Mouse (Mus musculus): ENCODE measurements at regions not wholly inside any gene's neighbourhood (a gene's known extent, or its start where the extent isn't known, plus 50 kb on each side); places are given as distances from the start of the nearest gene placed in this dataset.
"Not testable (repeated sequence)": the region's sequence is repeated elsewhere in the genome, so short reads cannot be mapped to it uniquely, and the experiment has no call there.

- DNase-seq, result no peak
Measured at GRCm38 (mm10) chr16:50533881-50534280, 57.1 kb downstream of the Ccdc54 start.

- peak; percentile 65 to 72 for DNase-seq
Measured at GRCm38 (mm10) chr16:50529511-50530416, 61.2 kb downstream of the Ccdc54 start.

GRCm38 (mm10) chr16:50528677-50529510 lies 62.1 kb downstream of the Ccdc54 start:
- DNase-seq, result peak; percentile 68

- no peak for DNase-seq
Measured at GRCm38 (mm10) chr16:50528355-50528676, 62.6 kb downstream of the Ccdc54 start.

DNA sequence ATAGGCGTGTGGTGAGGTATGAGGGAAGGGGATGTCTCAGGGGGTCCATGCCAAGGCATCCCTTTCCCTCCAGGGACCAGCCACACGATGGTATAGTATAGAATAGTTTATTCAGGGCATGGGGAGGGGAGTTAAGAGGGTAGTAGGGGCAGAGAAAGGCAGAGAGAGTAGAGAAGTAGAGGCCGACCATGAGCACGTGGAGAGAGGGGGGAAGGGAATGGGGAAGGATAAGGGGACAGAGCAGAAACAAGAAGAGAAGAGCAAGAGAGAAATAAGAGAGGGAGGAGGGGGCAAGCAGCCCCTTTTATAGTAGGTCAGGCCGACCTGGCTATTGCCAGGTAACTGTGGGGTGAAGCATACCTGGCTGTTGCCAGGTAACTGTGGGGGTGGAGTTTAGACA lies 64.0 kb downstream of the Ccdc54 start:
- not testable (repeated sequence) for DNase-seq

GRCm38 (mm10) chr16:50525934-50526366 lies 65.0 kb downstream of the Ccdc54 start:
- no peak for DNase-seq

DNA sequence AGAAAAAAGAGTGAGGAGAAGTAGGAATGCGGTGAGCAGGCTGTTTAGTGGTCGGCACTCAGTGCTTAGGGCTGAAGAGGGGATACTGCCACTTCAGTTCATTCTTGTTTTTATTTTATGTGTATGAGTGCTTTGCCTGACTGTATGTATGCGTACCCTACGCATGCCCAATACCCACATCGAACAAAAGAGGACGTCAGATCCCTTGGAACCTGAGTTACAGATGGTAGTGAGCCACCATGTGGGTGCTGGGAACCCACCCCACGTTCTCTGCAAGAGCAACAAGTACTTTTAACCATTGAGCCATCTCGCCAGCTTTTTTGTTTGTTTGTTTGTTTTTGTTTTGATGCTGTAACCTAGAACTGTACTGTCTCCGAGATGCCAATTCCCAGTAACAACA lies 65.5 kb downstream of the Ccdc54 start:
- DNase-seq, result no peak

DNA sequence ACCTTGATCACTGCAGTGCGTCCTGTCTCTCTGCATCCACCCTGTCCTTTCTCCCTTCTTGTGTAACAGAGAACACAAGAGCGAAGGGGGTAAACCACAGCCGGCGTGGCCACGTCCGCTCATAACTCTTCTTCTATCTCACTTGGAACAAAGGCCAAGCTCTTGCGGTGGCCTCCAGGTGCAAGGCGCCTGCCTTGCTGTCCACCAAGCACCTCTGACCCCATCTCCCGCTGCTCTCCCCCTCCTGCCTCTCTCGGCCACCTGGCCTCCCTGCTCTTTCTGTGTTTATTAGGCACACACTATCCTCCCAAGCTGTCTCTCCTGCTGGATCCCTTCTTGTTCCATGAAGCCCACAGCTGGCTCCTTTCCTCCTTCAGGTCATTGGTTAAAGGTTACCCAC lies 71.3 kb downstream of the Ccdc54 start:
- DNase-seq, result no peak

DNA sequence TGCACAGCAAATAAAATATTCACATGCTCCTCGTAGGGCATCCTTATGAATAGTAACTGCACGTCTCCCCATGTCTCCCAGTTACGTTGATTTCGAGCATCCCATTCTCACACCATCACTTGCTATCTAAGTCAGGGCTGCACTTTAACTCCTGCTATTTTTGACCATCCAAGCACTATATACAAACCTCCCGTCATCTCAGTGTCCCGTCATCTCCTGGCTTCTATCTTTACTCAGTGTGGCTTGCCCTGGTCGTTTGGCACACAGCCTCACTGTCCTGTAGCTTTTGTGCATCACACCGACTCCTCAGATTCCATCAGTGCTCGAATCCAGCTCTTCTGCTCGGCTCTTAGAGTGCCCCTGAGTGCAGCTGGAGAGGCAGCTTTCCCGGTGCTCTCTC lies 74.4 kb downstream of the Ccdc54 start:
- no peak for DNase-seq

- no peak for DNase-seq
Measured at GRCm38 (mm10) chr16:50515039-50515438, 75.9 kb downstream of the Ccdc54 start.

DNA sequence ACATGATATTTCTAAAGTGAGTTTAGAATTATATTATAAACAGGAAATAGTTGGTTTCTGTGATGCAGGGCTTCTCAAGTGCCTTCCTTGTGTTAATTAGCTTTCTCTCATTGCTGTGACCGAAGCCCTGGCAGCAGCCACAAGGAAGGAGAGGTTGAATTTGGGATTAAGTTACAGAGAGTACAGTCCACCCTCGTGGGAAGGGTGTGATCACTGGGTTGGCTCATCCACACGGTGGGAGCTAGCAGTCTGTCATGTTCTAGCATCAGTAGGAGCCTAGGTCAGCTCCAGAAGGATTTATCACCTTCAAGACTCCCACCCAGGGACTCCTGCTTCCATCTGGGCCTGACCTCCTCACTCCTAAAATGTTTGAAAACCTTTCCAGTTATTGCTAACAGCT lies 78.9 kb downstream of the Ccdc54 start:
- DNase-seq, result no peak

DNA sequence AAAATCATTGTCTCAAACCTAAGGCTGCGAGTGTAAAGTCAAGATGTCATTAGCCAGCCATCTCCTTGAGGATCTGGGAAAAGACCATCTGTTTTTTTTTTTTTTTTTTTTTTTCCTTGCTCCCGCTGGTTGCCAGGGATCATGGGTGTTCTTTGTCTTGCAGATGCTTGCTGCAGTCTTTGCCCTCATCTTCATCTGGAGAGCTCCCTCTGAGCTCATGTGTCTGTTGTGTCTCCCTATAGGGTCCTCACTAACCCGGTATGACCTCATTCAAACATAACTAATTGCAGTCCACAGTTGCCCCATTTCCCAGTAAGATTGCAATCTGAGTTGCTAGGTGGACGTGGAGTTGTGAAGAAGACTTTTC lies 77.3 kb upstream of the Bbx start:
- no peak for DNase-seq

- DNase-seq, result no peak
Measured at GRCm38 (mm10) chr16:50508673-50509528, 76.7 kb upstream of the Bbx start.

GRCm38 (mm10) chr16:50504619-50505018 lies 72.4 kb upstream of the Bbx start:
- no peak for DNase-seq

- no peak for DNase-seq
Measured at GRCm38 (mm10) chr16:50498909-50499308, 66.7 kb upstream of the Bbx start.

GRCm38 (mm10) chr16:50493662-50494061 lies 61.5 kb upstream of the Bbx start:
- no peak for DNase-seq

DNA sequence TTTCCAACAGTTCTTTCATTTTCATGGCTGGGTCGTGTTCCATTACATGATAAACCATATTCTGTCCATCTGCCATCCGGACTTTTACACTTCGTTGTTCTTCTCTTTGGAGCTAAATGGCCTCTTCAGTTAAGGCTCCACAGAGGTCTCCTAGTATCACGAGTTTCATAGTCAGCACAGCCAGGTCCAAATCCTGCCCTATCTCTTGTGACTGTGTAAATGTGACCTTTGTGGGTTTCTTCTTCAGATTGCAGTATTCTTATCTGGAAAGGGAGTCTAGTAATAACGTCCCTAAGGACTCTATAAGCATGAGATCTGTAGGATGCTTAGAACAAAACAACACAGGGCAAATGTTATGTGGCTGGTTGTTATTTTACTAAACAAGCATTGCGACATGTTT lies 57.1 kb upstream of the Bbx start:
- no peak for DNase-seq

GRCm38 (mm10) chr16:50482360-50482786 lies 50.2 kb upstream of the Bbx start:
- DNase-seq, result no peak
